Mouse (Mus musculus) thymus, adult 2 months (tissue): Measurements from ENCODE around the gene 1700012B07Rik.

ENCODE experiments used
- CTCF ChIP-seq: fragments of 200-500 bp; IDR thresholded peaks from 2 replicates; pipeline ENCODE4 v1.5.1; 2012; ENCODE audit warnings: mild to moderate bottlenecking, control low read depth, low read length, moderate library complexity, borderline replicate concordance; ENCODE audit not compliant: control insufficient read depth, poor library complexity, insufficient read depth; ENCODE audit errors: extremely low read depth
- POLR2A ChIP-seq: fragments of 200-500 bp; IDR thresholded peaks from 2 replicates; pipeline ENCODE4 v1.6.1; 2012; ENCODE audit warnings: mild to moderate bottlenecking, low read length, control low read depth, moderate library complexity; ENCODE audit not compliant: control insufficient read depth, poor library complexity, insufficient read depth; ENCODE audit errors: extremely low read depth

DNA sequence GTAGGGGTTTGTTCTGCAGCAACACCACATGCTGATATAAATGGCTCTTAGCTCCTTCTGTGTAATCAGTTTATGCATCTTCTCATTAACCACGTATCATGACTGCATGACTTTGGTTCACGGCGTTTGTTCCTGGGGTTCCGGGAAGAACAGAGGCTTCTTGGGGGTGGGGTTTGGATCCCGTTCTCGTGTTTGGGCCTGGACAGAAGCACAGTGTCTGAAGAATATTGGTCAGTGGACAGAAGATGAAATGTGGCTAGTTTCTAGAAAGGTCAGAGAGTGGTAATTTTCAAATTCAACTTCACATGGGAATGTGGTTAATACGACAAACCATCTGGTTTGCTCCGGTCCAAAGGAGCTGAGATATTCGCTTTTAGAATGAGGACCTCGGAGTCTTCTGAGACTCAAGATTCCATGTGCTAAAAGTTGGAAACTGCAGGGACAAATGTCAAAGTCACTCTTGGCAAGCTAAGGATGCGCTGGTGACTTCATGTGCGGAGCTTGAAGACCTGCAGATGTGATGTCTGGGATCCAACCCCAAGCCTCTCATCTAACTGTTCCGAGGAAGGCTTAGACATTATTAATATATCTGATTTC lies 35.3 kb downstream of the 1700012B07Rik start:
- TF ChIP-seq CTCF (no peak), POLR2A (no peak)
